Mouse (Mus musculus): ENCODE data around the gene Ablim1.

Gene Ablim1

GRCm38 (mm10) chr19:57298006-57298405 is 16.7 kb downstream of the Ablim1 start:
- no peak for DNase-seq

- DNase-seq: no peak
These were observed 17.3 kb downstream of the Ablim1 start for GRCm38 (mm10) chr19:57297447-57297846.

GRCm38 (mm10) chr19:57296539-57296938 is 18.2 kb downstream of the Ablim1 start:
- DNase-seq: peak; percentile 72 to 86

GRCm38 (mm10) chr19:57295521-57295920 is 19.2 kb downstream of the Ablim1 start:
- DNase-seq: no peak

- peak; percentile 51 to 65 for DNase-seq
These were observed 20.4 kb downstream of the Ablim1 start for GRCm38 (mm10) chr19:57294356-57294755.

GRCm38 (mm10) chr19:57293737-57294136 is 21.0 kb downstream of the Ablim1 start:
- no peak for DNase-seq

- DNase-seq: no peak
These were observed 31.4 kb downstream of the Ablim1 start for GRCm38 (mm10) chr19:57283310-57283709.

GRCm38 (mm10) chr19:57282642-57283041 is 32.1 kb downstream of the Ablim1 start:
- no peak for DNase-seq

- no peak for DNase-seq
These were observed 35.1 kb downstream of the Ablim1 start for GRCm38 (mm10) chr19:57279666-57280065.

- DNase-seq: peak in 1 of 2 experiments; percentile 45
These were observed 36.5 kb downstream of the Ablim1 start for GRCm38 (mm10) chr19:57278263-57278662.

- DNase-seq: peak in 1 of 2 experiments; percentile 43
These were observed 37.7 kb downstream of the Ablim1 start for GRCm38 (mm10) chr19:57277010-57277409.

- no peak for DNase-seq
These were observed 39.4 kb downstream of the Ablim1 start for GRCm38 (mm10) chr19:57275166-57275953.

GRCm38 (mm10) chr19:57274717-57275116 is 40.0 kb downstream of the Ablim1 start:
- DNase-seq: peak; percentile 66 to 74

GRCm38 (mm10) chr19:57274286-57274685 is 40.4 kb downstream of the Ablim1 start:
- DNase-seq: peak; percentile 59 to 61

- peak; percentile 73 to 74 for DNase-seq
These were observed 41.7 kb downstream of the Ablim1 start for GRCm38 (mm10) chr19:57272824-57273613.

GRCm38 (mm10) chr19:57271757-57272156 is 43.0 kb downstream of the Ablim1 start:
- DNase-seq: no peak

GRCm38 (mm10) chr19:57270711-57271110 is 44.0 kb downstream of the Ablim1 start:
- no peak for DNase-seq

- no peak for DNase-seq
These were observed 44.9 kb downstream of the Ablim1 start for GRCm38 (mm10) chr19:57269791-57270190.

GRCm38 (mm10) chr19:57267531-57267930 is 47.2 kb downstream of the Ablim1 start:
- no peak for DNase-seq

GRCm38 (mm10) chr19:57266374-57267085 is 48.2 kb downstream of the Ablim1 start:
- no peak for DNase-seq

GRCm38 (mm10) chr19:57264296-57264947 is 50.3 kb downstream of the Ablim1 start:
- no peak for DNase-seq

- DNase-seq: no peak
These were observed 56.9 kb downstream of the Ablim1 start for GRCm38 (mm10) chr19:57257801-57258200.

GRCm38 (mm10) chr19:57256666-57257065 is 58.1 kb downstream of the Ablim1 start:
- no peak for DNase-seq

Data from cerebellum, adult 18-20 months (tissue).